Mouse (Mus musculus) liver, embryonic 15.5 days (tissue): ENCODE results near the gene Pln. TPM values are rescaled to one million over a fixed set of nuclear protein-coding genes. Genes with fewer than 3 reads are reported as not detected.

Source experiments
- ATAC-seq: fragments of 200-750 bp; cut with Nextera tagmentation; 2 replicates; pipeline ENCODE4 v1.8.0; 2017; ENCODE audit warnings: moderate number of reproducible peaks, mild to moderate bottlenecking, moderate library complexity; ENCODE audit not compliant: insufficient read depth
- H3K27ac ChIP-seq: fragments of 300-500 bp; sonication (generic); replicated peaks from 2 replicates; pipeline ENCODE4 v1.5.1; 2015; ENCODE audit warnings: mild to moderate bottlenecking, inconsistent platforms
- H3K27me3 ChIP-seq: fragments of 300-500 bp; sonication (generic); 2 replicates; pipeline ENCODE4 v1.6.1; 2015; ENCODE audit warnings: mild to moderate bottlenecking, inconsistent platforms
- H3K36me3 ChIP-seq: fragments of 300-500 bp; sonication (generic); replicated peaks from 2 replicates; pipeline ENCODE4 v1.6.1; 2015; ENCODE audit warnings: moderate library complexity, mild to moderate bottlenecking, inconsistent platforms
- H3K4me1 ChIP-seq: fragments of 300-500 bp; sonication (generic); replicated peaks from 2 replicates; pipeline ENCODE4 v1.6.1; 2015; ENCODE audit warnings: inconsistent platforms
- H3K4me2 ChIP-seq: fragments of 300-500 bp; sonication (generic); 2 replicates; pipeline ENCODE4 v1.6.1; 2015; ENCODE audit warnings: moderate library complexity, mild to moderate bottlenecking, inconsistent platforms
- H3K4me3 ChIP-seq: fragments of 300-500 bp; sonication (generic); replicated peaks from 2 replicates; pipeline ENCODE4 v1.5.1; 2015; ENCODE audit warnings: mild to moderate bottlenecking, inconsistent platforms
- H3K9ac ChIP-seq: fragments of 300-500 bp; sonication (generic); 2 replicates; pipeline ENCODE4 v1.6.1; 2015; ENCODE audit warnings: moderate library complexity, mild to moderate bottlenecking, inconsistent platforms
- H3K9me3 ChIP-seq: fragments of 300-500 bp; sonication (generic); replicated peaks from 2 replicates; pipeline ENCODE4 v1.6.1; 2016; ENCODE audit warnings: inconsistent platforms
- WGBS: fragments of 180-500 bp; shearing (Covaris S2); methylation state at CpG from one replicate; pipeline ENCODE4 v1.1.7; 2015; ENCODE audit warnings: mixed read lengths; ENCODE audit not compliant: insufficient replicate concordance; 5-methylcytosine and 5-hydroxymethylcytosine counted together
- polyA plus RNA-seq: library from polyadenylated mRNA; unstranded; fragments of >200 nt; fragmentation: Nextera tagmentation; extraction: Ambion mirVana; gene quantifications from 2 replicates; pipeline ENCODE4 v1.2.1, GENCODE M21; 2015

The Pln gene
- polyA plus RNA-seq, 1 experiment from 2014 or later = 0.31 TPM

GRCm38 (mm10) chr10:53341288-53341965, 4.0 kb downstream of the Pln start:
- Histone ChIP-seq H3K27ac (no peak overlapping the region), H3K4me3 (no peak overlapping the region), H3K9me3 (no peaks in the 10 kb centered on the region), H3K36me3 (no peaks in the 10 kb centered on the region), H3K4me2 (no peak overlapping the region), H3K9ac (no peak overlapping the region), H3K4me1 (peaks cover 4% of the 10 kb centered on the region; the same call in 1 of the 2 replicates), H3K27me3 (no peaks in the 10 kb centered on the region)
- 71% methylated on average over 7 of the region's 7 CpGs for WGBS
- no peak for ATAC-seq

GRCm38 (mm10) chr10:53342166-53342728, 4.8 kb downstream of the Pln start:
- Histone ChIP-seq H3K4me2 (no peak overlapping the region), H3K9ac (no peak overlapping the region), H3K4me3 (no peak overlapping the region), H3K27ac (no peak overlapping the region), H3K27me3 (no peaks in the 10 kb centered on the region), H3K4me1 (no peaks in the 10 kb centered on the region; the same call in 1 of the 2 replicates), H3K9me3 (no peaks in the 10 kb centered on the region), H3K36me3 (0 out of 2 replicates have a peak, but pooled peaks cover 2% of the 10 kb centered on the region)
- 51% methylated on average over 9 of the region's 9 CpGs for WGBS
- peak; percentile 57; the same call in 1 of the 2 replicates for ATAC-seq

- H3K27ac ChIP-seq = no peak overlapping the region
- 0 out of 2 replicates have a peak, but pooled peaks cover 3% of the 10 kb centered on the region for H3K36me3 ChIP-seq
- H3K9me3 ChIP-seq = no peaks in the 10 kb centered on the region
- WGBS = 69% methylated on average over 6 of the region's 6 CpGs
- H3K4me1 ChIP-seq = peaks cover under 1% of the 10 kb centered on the region
- H3K9ac ChIP-seq = no peak overlapping the region
- H3K4me3 ChIP-seq = no peak overlapping the region
- H3K4me2 ChIP-seq = no peak overlapping the region
- no peaks in the 10 kb centered on the region for H3K27me3 ChIP-seq
- no peak for ATAC-seq
Observed at GRCm38 (mm10) chr10:53343384-53343783, 5.9 kb downstream of the Pln start.

GRCm38 (mm10) chr10:53343865-53344264, 6.4 kb downstream of the Pln start:
- 76% methylated on average over 10 of the region's 10 CpGs for WGBS
- H3K4me2 ChIP-seq = no peak overlapping the region
- ATAC-seq = no peak

GRCm38 (mm10) chr10:53345508-53345907, 8.0 kb downstream of the Pln start:
- no peak overlapping the region for H3K9ac ChIP-seq
- no peak overlapping the region for H3K4me3 ChIP-seq
- peaks cover 10% of the 10 kb centered on the region for H3K4me1 ChIP-seq
- no peaks in the 10 kb centered on the region for H3K9me3 ChIP-seq
- no peaks in the 10 kb centered on the region for H3K27me3 ChIP-seq
- no peak for ATAC-seq
- no peak overlapping the region for H3K27ac ChIP-seq
- 76% methylated on average over 4 of the region's 4 CpGs for WGBS
- 0 out of 2 replicates have a peak, but pooled peaks cover 9% of the 10 kb centered on the region for H3K36me3 ChIP-seq
- no peak overlapping the region for H3K4me2 ChIP-seq

More at GRCm38 (mm10) chr10:53343865-53344264, 6.4 kb downstream of the Pln start:
- Histone ChIP-seq H3K36me3 (0 out of 2 replicates have a peak, but pooled peaks cover 8% of the 10 kb centered on the region), H3K4me3 (no peak overlapping the region), H3K27me3 (no peaks in the 10 kb centered on the region), H3K4me1 (peaks cover 6% of the 10 kb centered on the region), H3K27ac (no peak overlapping the region), H3K9ac (no peak overlapping the region), H3K9me3 (no peaks in the 10 kb centered on the region)

GRCm38 (mm10) chr10:53346506-53346905, 9.0 kb downstream of the Pln start:
- H3K27me3 ChIP-seq = no peaks in the 10 kb centered on the region
- no peak overlapping the region for H3K4me2 ChIP-seq
- no peak overlapping the region for H3K27ac ChIP-seq
- 0 out of 2 replicates have a peak, but pooled peaks cover 9% of the 10 kb centered on the region for H3K36me3 ChIP-seq
- no peak overlapping the region for H3K4me3 ChIP-seq
- no peaks in the 10 kb centered on the region for H3K9me3 ChIP-seq
- 47% methylated on average over 3 of the region's 3 CpGs for WGBS
- peaks cover 10% of the 10 kb centered on the region for H3K4me1 ChIP-seq
- no peak for ATAC-seq
- H3K9ac ChIP-seq = no peak overlapping the region

GRCm38 (mm10) chr10:53346916-53347315, 9.4 kb downstream of the Pln start:
- peaks cover 10% of the 10 kb centered on the region for H3K4me1 ChIP-seq

GRCm38 (mm10) chr10:53347787-53348755, 10.6 kb downstream of the Pln start:
- 49% methylated on average over 10 of the region's 10 CpGs for WGBS
- Histone ChIP-seq H3K9ac (no peak overlapping the region), H3K27me3 (no peaks in the 10 kb centered on the region), H3K9me3 (no peaks in the 10 kb centered on the region), H3K4me3 (no peak overlapping the region), H3K27ac (no peak overlapping the region), H3K4me1 (peaks cover 10% of the 10 kb centered on the region), H3K36me3 (0 out of 2 replicates have a peak, but pooled peaks cover 9% of the 10 kb centered on the region), H3K4me2 (no peak overlapping the region)
- peak; percentile 28 for ATAC-seq

More at GRCm38 (mm10) chr10:53346916-53347315, 9.4 kb downstream of the Pln start:
- H3K27ac ChIP-seq = no peak overlapping the region
- no peak overlapping the region for H3K4me2 ChIP-seq
- no peak overlapping the region for H3K4me3 ChIP-seq
- no peak overlapping the region for H3K9ac ChIP-seq
- H3K36me3 ChIP-seq = 0 out of 2 replicates have a peak, but pooled peaks cover 9% of the 10 kb centered on the region
- H3K9me3 ChIP-seq = no peaks in the 10 kb centered on the region
- 75% methylated on average over 5 of the region's 5 CpGs for WGBS
- no peak for ATAC-seq
- no peaks in the 10 kb centered on the region for H3K27me3 ChIP-seq

- H3K27ac ChIP-seq = no peak overlapping the region
- WGBS = 54% methylated on average over 1 of the region's 1 CpGs
- H3K36me3 ChIP-seq = 0 out of 2 replicates have a peak, but pooled peaks cover 9% of the 10 kb centered on the region
- H3K27me3 ChIP-seq = no peaks in the 10 kb centered on the region
- H3K9ac ChIP-seq = no peak overlapping the region
- no peak overlapping the region for H3K4me2 ChIP-seq
- no peaks in the 10 kb centered on the region for H3K9me3 ChIP-seq
- ATAC-seq = no peak
- H3K4me1 ChIP-seq = peaks cover 10% of the 10 kb centered on the region
- H3K4me3 ChIP-seq = no peak overlapping the region
Observed at GRCm38 (mm10) chr10:53349254-53349653, 11.8 kb downstream of the Pln start.

- Histone ChIP-seq H3K4me2 (no peak overlapping the region), H3K27me3 (no peaks in the 10 kb centered on the region), H3K27ac (no peak overlapping the region), H3K36me3 (peaks cover 16% of the 10 kb centered on the region), H3K9ac (no peak overlapping the region), H3K9me3 (no peaks in the 10 kb centered on the region), H3K4me3 (no peak overlapping the region), H3K4me1 (peaks cover 7% of the 10 kb centered on the region)
- ATAC-seq = no peak
- 52% methylated on average over 3 of the region's 3 CpGs for WGBS
Observed at GRCm38 (mm10) chr10:53353665-53354064, 16.2 kb downstream of the Pln start.
